Mouse (Mus musculus) thymus, adult 2 months (tissue): ENCODE results near the gene 6430550D23Rik.
"Not testable (repeated sequence)": the region's sequence is repeated elsewhere in the genome, so short reads cannot be mapped to it uniquely, and the experiment has no call there.

Source experiments
- CTCF ChIP-seq: fragments of 200-500 bp; IDR thresholded peaks from 2 replicates; pipeline ENCODE4 v1.5.1; 2012; ENCODE audit warnings: mild to moderate bottlenecking, control low read depth, low read length, moderate library complexity, borderline replicate concordance; ENCODE audit not compliant: control insufficient read depth, poor library complexity, insufficient read depth; ENCODE audit errors: extremely low read depth
- POLR2A ChIP-seq: fragments of 200-500 bp; IDR thresholded peaks from 2 replicates; pipeline ENCODE4 v1.6.1; 2012; ENCODE audit warnings: mild to moderate bottlenecking, low read length, control low read depth, moderate library complexity; ENCODE audit not compliant: control insufficient read depth, poor library complexity, insufficient read depth; ENCODE audit errors: extremely low read depth

GRCm38 (mm10) chr2:155925213-155925612, 82.6 kb downstream of the 6430550D23Rik start:
- TF ChIP-seq CTCF, POLR2A: not testable (repeated sequence)
